Mouse (Mus musculus) embryonic facial prominence, embryonic 13.5 days (tissue): ENCODE data around the gene Erbin. TPM values are rescaled to one million over a fixed set of nuclear protein-coding genes. Genes with fewer than 3 reads are reported as not detected.
A peak's percentile ranks its signal among the peaks of the same experiment; 100 is the strongest.

ENCODE experiments used
- ATAC-seq: fragments of 200-750 bp; cut with Nextera tagmentation; 2 replicates; pipeline ENCODE4 v1.8.0; 2017; ENCODE audit warnings: low read depth; ENCODE audit not compliant: insufficient number of reproducible peaks, insufficient read depth, low FRiP score, low TSS enrichment
- H3K27ac ChIP-seq: fragments of 300-500 bp; sonication (generic); 2 replicates; pipeline ENCODE4 v1.5.1; 2015; ENCODE audit warnings: moderate library complexity, mild to moderate bottlenecking, inconsistent platforms
- H3K27me3 ChIP-seq: fragments of 300-500 bp; sonication (generic); 2 replicates; pipeline ENCODE4 v1.6.1; 2015; ENCODE audit warnings: mild to moderate bottlenecking, inconsistent platforms
- H3K36me3 ChIP-seq: fragments of 300-500 bp; sonication (generic); 2 replicates; pipeline ENCODE4 v1.6.1; 2015; ENCODE audit warnings: mild to moderate bottlenecking, inconsistent platforms
- H3K4me1 ChIP-seq: fragments of 300-500 bp; sonication (generic); 2 replicates; pipeline ENCODE4 v1.6.1; 2015; ENCODE audit warnings: inconsistent platforms
- H3K4me2 ChIP-seq: fragments of 300-500 bp; sonication (generic); 2 replicates; pipeline ENCODE4 v1.6.1; 2015; ENCODE audit warnings: moderate library complexity, mild to moderate bottlenecking, inconsistent platforms
- H3K4me3 ChIP-seq: fragments of 300-500 bp; sonication (generic); 2 replicates; pipeline ENCODE4 v1.5.1; 2015; ENCODE audit warnings: mild to moderate bottlenecking, inconsistent platforms
- H3K9ac ChIP-seq: fragments of 300-500 bp; sonication (generic); 2 replicates; pipeline ENCODE4 v1.6.1; 2015; ENCODE audit warnings: mild to moderate bottlenecking, inconsistent platforms
- H3K9me3 ChIP-seq: fragments of 300-500 bp; sonication (generic); 2 replicates; pipeline ENCODE4 v1.6.1; 2016; ENCODE audit warnings: inconsistent platforms
- WGBS: fragments of 180-500 bp; shearing (Covaris S2); methylation state at CpG from one replicate; pipeline ENCODE4 v1.1.7; 2015; ENCODE audit warnings: mixed read lengths; 5-methylcytosine and 5-hydroxymethylcytosine counted together
- polyA plus RNA-seq: library from polyadenylated mRNA; unstranded; fragments of >200 nt; fragmentation: Nextera tagmentation; extraction: Ambion mirVana; gene quantifications from 2 replicates; pipeline ENCODE4 v1.2.1, GENCODE M21; 2015

Erbin gene
- polyA plus RNA-seq: 22.3 and 27.2 TPM in 2 replicates

DNA sequence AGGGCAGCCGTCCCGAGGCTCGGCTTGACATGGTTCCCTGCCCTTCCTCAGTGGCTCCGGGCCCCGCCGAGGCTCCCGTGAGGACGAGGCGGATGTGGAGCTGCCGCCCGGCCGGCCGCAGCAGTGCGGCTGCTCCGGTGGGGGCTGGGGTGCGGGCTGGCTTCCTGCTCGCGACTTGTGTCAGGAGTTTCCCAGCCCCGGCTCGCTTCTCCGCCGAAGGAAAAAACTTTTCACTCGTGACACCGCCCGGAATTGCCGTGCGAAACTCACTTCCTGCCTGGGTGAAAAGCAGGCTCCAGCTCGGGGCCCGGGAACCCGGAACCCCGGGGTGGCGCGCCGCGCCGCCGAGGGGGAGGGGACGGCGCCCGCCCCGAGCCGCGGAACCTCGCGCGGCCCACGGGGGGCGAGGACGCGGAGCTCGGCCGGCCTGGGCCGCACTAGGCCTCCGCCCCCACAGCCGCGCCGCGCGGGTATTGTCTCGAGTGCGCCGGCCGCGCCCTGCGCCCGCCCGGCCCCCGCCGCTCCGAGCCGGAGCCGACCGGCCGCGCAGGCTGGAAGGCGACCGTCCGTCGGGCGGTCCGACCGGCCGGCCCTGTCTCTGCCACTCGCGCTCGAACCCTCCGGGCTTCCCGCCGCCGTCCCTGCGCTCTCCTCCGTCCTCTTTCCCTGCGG, at the start of gene Erbin:
Gene Erbin, minus strand, starts transcription at position 254 of the 672 bp plus-strand sequence.
- H3K4me2 ChIP-seq: peak within 1 kb of the TSS; percentile 66
- H3K9me3 ChIP-seq: no peaks in the 10 kb centered on the region
- under 1% methylated on average over 91 of the region's 93 CpGs for WGBS
- peaks cover 25% of the 10 kb centered on the region for H3K4me1 ChIP-seq
- peak; percentile 79 for ATAC-seq
- H3K27me3 ChIP-seq: no peaks in the 10 kb centered on the region
- H3K27ac ChIP-seq: peak within 1 kb of the TSS; percentile 100
- H3K9ac ChIP-seq: peak within 1 kb of the TSS; percentile 100
- peak within 1 kb of the TSS; percentile 90 for H3K4me3 ChIP-seq
- no peaks in the 10 kb centered on the region for H3K36me3 ChIP-seq

DNA sequence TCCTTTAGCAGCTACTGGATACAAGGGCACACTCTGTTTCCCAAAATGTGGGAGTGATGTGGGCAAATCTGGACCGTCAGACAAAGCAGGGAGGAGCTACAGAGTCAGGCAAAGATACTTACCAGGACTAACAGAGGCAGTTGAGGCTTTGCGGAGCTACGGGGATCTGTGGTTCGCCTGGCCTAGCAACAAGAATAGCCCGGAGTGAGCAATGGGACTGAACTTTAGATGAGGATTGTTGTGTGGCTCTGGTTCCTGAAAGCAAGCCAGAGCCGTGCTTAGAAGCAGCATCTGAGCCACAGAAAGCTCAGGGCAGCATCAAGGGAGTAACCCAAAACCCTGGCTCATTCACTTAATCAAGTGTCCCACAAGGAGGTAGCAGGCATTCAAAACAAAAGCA, 49.6 kb upstream of the Erbin start:
- H3K27me3 ChIP-seq: no peaks in the 10 kb centered on the region
- 45% methylated on average over 6 of the region's 6 CpGs for WGBS
- no peak overlapping the region for H3K9ac ChIP-seq
- H3K4me2 ChIP-seq: no peak overlapping the region
- H3K4me3 ChIP-seq: no peak overlapping the region
- H3K36me3 ChIP-seq: no peaks in the 10 kb centered on the region
- H3K4me1 ChIP-seq: peaks cover 14% of the 10 kb centered on the region
- H3K9me3 ChIP-seq: no peaks in the 10 kb centered on the region
- ATAC-seq: no peak
- peak overlapping the region; percentile 63 for H3K27ac ChIP-seq

DNA sequence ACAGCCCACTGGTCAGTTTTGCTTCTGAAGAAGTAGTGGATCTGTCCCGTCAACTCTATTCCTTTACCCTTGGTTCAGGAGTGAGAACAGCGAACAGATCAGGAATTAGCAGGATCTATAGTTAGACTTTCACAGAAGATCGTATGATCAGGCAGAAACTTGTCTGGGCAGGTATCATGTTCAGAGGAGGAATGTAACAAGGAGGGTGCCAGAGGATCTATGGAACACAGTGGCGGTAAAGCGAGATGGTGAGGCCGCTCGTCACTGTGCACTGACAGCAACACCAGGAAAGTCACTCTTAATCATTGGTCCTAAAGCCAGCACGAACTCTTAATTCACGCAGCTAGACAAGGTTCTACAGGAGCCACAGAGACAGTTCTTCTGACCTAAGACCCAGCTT, 47.7 kb upstream of the Erbin start:
- ATAC-seq: no peak
- Histone ChIP-seq H3K4me3 (no peak overlapping the region), H3K36me3 (no peaks in the 10 kb centered on the region), H3K9me3 (no peaks in the 10 kb centered on the region), H3K9ac (no peak overlapping the region), H3K4me2 (no peak overlapping the region), H3K4me1 (peaks cover 15% of the 10 kb centered on the region), H3K27me3 (no peaks in the 10 kb centered on the region), H3K27ac (no peak overlapping the region)
- WGBS: 76% methylated on average over 9 of the region's 9 CpGs

DNA sequence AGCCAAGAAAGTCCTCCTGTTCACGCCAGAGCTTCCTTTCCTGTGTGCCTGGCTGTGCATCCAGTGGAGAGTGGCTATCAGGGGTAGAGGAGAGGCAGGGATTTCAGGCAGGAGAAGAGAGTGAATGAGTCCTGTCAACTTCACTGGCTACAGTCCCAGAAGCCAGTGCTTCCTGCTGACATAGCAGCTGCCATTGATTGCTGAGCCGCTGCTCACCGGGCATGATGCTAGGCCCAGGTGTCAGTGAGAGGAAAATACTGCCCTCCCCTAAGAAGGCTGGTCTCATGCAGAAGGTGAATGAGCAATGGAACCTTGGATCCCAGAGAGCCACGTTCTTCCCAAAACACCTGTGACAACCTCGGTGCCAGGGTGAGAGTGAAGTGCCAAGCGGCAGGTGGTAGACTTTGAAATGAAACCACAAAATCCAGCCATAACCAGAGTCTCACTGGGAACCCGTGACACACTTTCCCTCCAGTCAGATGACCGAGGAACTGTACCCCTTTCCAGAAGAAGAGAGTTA, 46.4 kb upstream of the Erbin start:
- H3K27me3 ChIP-seq: no peaks in the 10 kb centered on the region

DNA sequence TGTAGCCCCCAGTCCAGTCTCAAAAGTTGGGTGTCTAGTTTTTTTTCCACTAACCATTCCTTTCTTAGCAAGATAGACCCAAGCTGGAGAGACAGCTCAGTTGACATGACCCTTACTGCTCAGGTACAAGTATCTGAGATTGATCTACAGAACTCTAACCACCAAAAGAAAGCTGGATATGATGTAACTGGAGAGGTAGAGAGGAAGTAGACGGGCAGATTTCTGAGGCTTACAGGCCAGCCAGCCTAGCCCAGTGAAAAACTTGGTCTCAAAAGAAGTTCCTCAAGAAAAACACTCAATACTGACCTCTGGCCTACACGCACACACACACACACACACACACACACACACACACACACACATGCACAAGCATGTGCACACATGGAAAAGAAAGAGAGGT, 44.9 kb upstream of the Erbin start:
- no peak overlapping the region for H3K4me3 ChIP-seq
- no peak overlapping the region for H3K4me2 ChIP-seq
- no peaks in the 10 kb centered on the region for H3K36me3 ChIP-seq
- WGBS: 98% methylated on average over 2 of the region's 2 CpGs
- H3K4me1 ChIP-seq: peaks cover 17% of the 10 kb centered on the region
- no peaks in the 10 kb centered on the region for H3K27me3 ChIP-seq
- no peaks in the 10 kb centered on the region for H3K9me3 ChIP-seq
- no peak overlapping the region for H3K9ac ChIP-seq
- H3K27ac ChIP-seq: no peak overlapping the region
- ATAC-seq: no peak

More for the DNA sequence above, 46.4 kb upstream of the Erbin start:
- no peaks in the 10 kb centered on the region for H3K9me3 ChIP-seq
- no peak overlapping the region for H3K4me2 ChIP-seq
- ATAC-seq: no peak
- H3K9ac ChIP-seq: no peak overlapping the region
- H3K4me3 ChIP-seq: no peak overlapping the region
- no peak overlapping the region for H3K27ac ChIP-seq
- peaks cover 19% of the 10 kb centered on the region for H3K4me1 ChIP-seq
- no peaks in the 10 kb centered on the region for H3K36me3 ChIP-seq
- WGBS: 86% methylated on average over 8 of the region's 8 CpGs

DNA sequence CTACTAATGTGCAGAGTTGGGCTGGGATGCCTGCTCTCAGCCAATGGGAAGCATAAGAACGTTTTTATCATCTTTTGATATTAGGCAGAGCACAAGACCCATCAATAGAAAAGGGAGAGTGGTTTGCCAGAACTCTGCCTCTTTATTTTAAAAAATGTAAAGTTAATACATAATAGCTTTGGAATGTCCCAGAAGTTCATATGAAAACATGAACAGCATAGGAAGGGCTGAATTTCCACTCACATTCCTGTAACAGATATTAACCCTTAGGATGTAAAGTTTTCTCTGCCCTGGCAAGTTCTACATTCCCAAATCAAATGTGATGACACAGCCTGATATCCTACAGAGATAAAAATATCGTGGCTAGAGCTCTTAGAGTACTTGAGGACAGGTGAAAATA, 42.8 kb upstream of the Erbin start:
- 32% methylated on average over 2 of the region's 2 CpGs for WGBS

DNA sequence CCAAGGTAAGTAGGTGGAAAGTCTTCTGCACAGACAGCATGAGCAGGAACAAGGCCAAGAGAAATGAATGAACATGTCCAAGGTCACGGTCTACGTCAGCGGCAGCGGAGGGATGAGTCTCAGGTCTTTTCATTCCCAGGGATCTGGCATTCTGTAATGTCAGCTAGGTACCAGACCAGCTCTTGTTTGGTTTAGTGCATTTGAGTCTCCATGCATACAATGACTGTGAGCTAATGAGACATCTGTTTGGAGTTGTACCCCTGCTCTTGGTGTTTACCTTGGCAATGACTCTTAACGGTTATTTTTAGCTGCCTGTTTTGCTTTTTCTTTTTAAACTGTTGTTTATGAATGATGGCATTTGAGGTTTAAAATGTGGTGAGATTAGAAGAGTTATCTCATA, 39.5 kb upstream of the Erbin start:
- Histone ChIP-seq H3K9ac (no peak overlapping the region), H3K4me2 (no peak overlapping the region), H3K4me3 (no peak overlapping the region), H3K27me3 (no peaks in the 10 kb centered on the region), H3K36me3 (no peaks in the 10 kb centered on the region), H3K9me3 (no peaks in the 10 kb centered on the region), H3K27ac (no peak overlapping the region), H3K4me1 (peaks cover 31% of the 10 kb centered on the region)
- ATAC-seq: no peak
- 61% methylated on average over 5 of the region's 5 CpGs for WGBS

More for the DNA sequence above, 42.8 kb upstream of the Erbin start:
- H3K36me3 ChIP-seq: no peaks in the 10 kb centered on the region
- no peaks in the 10 kb centered on the region for H3K27me3 ChIP-seq
- H3K4me3 ChIP-seq: no peak overlapping the region
- no peak overlapping the region for H3K9ac ChIP-seq
- no peaks in the 10 kb centered on the region for H3K9me3 ChIP-seq
- H3K27ac ChIP-seq: no peak overlapping the region; the same call in 1 of the 2 replicates
- H3K4me1 ChIP-seq: peaks cover 22% of the 10 kb centered on the region
- ATAC-seq: no peak
- no peak overlapping the region for H3K4me2 ChIP-seq

DNA sequence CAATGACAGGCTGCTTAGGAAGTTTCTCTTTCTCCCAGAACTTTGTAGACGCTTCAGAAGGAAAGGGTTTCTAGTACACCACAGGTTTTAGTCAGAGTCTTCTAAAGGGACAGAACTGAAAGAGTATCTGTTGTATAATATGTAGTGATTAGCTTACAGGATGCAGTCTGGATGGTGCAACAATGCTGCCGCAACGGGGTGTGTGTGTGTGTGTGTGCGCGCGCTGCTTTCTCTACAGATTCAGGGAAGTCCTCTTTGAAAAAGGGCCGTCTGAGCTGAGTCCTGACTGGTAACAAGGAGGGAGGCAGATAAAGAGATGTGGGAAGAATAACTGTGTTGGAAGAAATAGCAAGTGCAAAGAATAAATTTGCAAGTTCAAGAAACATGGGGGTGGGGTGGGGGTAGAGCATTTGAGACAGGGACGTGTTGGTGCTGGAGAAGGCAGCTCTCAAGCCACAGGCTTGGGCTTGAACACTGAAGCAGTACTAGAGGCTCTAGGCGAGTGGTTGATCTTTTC, 38.4 kb upstream of the Erbin start:
- H3K9me3 ChIP-seq: no peaks in the 10 kb centered on the region
- H3K27ac ChIP-seq: no peak overlapping the region
- no peak for ATAC-seq
- H3K36me3 ChIP-seq: no peaks in the 10 kb centered on the region
- 74% methylated on average over 9 of the region's 9 CpGs for WGBS
- H3K4me3 ChIP-seq: no peak overlapping the region
- no peaks in the 10 kb centered on the region for H3K27me3 ChIP-seq
- H3K4me1 ChIP-seq: peaks cover 29% of the 10 kb centered on the region
- no peak overlapping the region for H3K4me2 ChIP-seq
- H3K9ac ChIP-seq: no peak overlapping the region

DNA sequence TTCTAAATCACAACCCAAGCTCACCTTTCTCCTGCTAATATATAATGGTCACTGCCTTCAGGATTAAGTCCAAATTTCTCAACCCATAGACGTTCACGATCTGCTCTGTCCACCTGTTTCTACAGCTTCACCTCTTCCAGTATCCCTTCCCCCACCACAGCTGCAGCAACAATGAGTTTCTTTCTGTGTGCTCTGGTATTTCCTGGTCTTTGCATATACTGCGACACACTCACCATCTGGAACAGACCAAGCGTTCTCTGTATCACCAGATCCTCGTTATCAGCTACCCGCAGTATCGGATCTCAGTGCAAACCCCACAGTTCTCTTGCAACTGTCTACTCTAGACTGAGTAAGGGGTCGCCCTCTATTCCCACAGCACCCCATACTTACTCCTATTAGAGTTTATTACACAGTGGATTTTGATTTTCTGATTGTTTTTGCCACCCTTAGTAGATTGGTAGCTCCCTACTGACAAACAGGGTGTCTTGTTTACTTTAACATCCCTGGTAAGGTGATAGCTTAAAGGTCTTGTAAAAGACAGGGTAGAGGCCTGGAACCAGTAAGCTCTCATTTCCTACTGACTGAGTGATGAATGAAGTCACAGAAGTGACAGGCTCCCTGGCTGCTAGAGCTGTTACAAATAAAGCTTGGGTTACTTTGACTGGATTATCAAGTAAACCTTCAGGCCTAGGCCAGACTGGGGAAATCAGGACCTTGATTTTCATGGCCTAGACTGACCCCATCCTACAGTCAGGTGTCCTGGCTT, 37.0 kb upstream of the Erbin start:
- no peak for ATAC-seq
- H3K9me3 ChIP-seq: no peaks in the 10 kb centered on the region
- 26% methylated on average over 8 of the region's 8 CpGs for WGBS
- no peaks in the 10 kb centered on the region for H3K27me3 ChIP-seq
- no peak overlapping the region for H3K9ac ChIP-seq
- no peak overlapping the region for H3K4me3 ChIP-seq
- H3K4me2 ChIP-seq: no peak overlapping the region
- no peaks in the 10 kb centered on the region for H3K36me3 ChIP-seq
- H3K27ac ChIP-seq: no peak overlapping the region
- H3K4me1 ChIP-seq: peaks cover 23% of the 10 kb centered on the region

DNA sequence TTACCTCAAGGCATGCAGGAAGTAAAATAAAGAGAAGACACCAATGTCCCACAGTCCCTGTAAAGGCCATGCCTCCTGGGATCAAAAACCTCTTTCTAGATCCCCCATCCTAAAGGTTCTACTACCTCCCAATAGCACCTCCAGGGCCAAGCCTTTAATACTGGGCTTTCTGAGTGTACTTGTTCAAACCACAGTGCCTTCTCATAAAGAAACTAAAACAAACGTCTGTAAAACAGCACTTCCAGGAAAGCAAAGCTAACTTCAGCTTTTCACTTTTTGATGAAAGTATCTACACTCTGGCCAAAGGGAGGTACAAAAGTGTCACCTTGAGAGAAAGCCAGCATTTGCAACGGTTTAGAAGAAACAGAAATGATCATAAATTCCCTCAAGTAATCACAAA, 35.3 kb upstream of the Erbin start:
- Histone ChIP-seq H3K36me3 (no peaks in the 10 kb centered on the region), H3K9me3 (no peaks in the 10 kb centered on the region), H3K9ac (no peak overlapping the region), H3K27me3 (no peaks in the 10 kb centered on the region), H3K27ac (no peak overlapping the region), H3K4me2 (no peak overlapping the region), H3K4me1 (peaks cover 23% of the 10 kb centered on the region), H3K4me3 (no peak overlapping the region)
- no peak for ATAC-seq
- WGBS: 68% methylated on average over 2 of the region's 2 CpGs

DNA sequence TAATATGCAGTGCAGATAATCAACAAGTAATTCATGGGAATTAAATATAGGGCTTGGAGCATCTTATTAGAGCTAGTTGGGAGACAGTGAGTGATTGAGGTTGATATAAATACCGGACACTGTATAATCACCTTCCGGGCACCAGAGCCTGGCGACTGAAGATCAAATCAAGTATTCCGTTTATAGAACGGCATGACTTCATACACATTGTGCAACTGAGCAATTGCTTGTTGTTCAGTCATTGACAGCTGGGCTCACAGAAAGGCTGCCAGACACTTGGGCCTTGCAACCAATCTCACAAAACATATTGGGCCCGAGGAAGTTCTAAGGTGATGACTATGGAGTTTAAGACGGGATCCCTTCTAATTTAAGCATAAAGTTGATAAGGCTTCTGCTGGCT, 31.1 kb upstream of the Erbin start:
- H3K4me2 ChIP-seq: no peak overlapping the region
- no peaks in the 10 kb centered on the region for H3K27me3 ChIP-seq
- no peaks in the 10 kb centered on the region for H3K9me3 ChIP-seq
- no peak overlapping the region for H3K4me3 ChIP-seq
- H3K27ac ChIP-seq: no peak overlapping the region
- H3K9ac ChIP-seq: no peak overlapping the region
- 91% methylated on average over 7 of the region's 7 CpGs for WGBS
- H3K4me1 ChIP-seq: no peaks in the 10 kb centered on the region
- no peaks in the 10 kb centered on the region for H3K36me3 ChIP-seq
- ATAC-seq: no peak

DNA sequence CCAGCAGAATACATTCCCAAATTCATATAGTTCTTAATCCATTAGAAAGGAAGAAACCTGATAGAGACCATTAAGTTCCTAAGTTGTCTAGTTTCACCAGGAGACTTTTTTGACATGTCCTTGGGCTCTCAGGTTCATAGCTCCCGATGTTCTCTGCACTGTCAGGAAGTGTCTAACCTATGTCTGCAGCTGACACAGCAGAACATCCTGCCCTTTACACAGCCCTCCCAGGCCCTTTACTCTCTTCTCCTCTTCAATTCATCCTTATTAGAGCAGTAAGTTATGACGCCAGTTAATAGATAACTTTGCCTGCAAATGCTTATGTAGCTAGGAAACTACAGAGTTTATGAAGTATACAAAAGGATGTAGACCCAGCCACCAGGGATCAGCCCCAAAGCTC, 20.5 kb upstream of the Erbin start:
- no peak overlapping the region for H3K27ac ChIP-seq
- ATAC-seq: no peak
- WGBS: 72% methylated on average over 2 of the region's 2 CpGs
- no peak overlapping the region for H3K4me3 ChIP-seq
- no peak overlapping the region for H3K4me2 ChIP-seq
- H3K4me1 ChIP-seq: no peaks in the 10 kb centered on the region
- H3K9ac ChIP-seq: no peak overlapping the region
- no peaks in the 10 kb centered on the region for H3K27me3 ChIP-seq
- H3K36me3 ChIP-seq: no peaks in the 10 kb centered on the region
- 0 out of 2 replicates have a peak, but pooled peaks cover 2% of the 10 kb centered on the region for H3K9me3 ChIP-seq
